Mouse (Mus musculus): ENCODE measurements at regions not wholly inside any gene's neighbourhood (a gene's known extent, or its start where the extent isn't known, plus 50 kb on each side); places are given as distances from the start of the nearest gene placed in this dataset.
"Not testable (repeated sequence)": the region's sequence is repeated elsewhere in the genome, so short reads cannot be mapped to it uniquely, and the experiment has no call there.

- not testable (repeated sequence) for DNase-seq (ENCODE audit: low read depth)
These were observed 531.4 kb upstream of the Olfr1507 start for GRCm38 (mm10) chr14:53026958-53027357.

GRCm38 (mm10) chr14:53020152-53020551 lies 524.6 kb upstream of the Olfr1507 start:
- not testable (repeated sequence) for DNase-seq (ENCODE audit: low read depth)

- DNase-seq (ENCODE audit: low read depth), result not testable (repeated sequence)
These were observed 512.2 kb upstream of the Olfr1507 start for GRCm38 (mm10) chr14:53007741-53008140.

- DNase-seq (ENCODE audit: low read depth), result not testable (repeated sequence)
These were observed 511.8 kb upstream of the Olfr1507 start for GRCm38 (mm10) chr14:53007323-53007722.

GRCm38 (mm10) chr14:53001289-53001688 lies 505.7 kb upstream of the Olfr1507 start:
- not testable (repeated sequence) for DNase-seq (ENCODE audit: low read depth)

GRCm38 (mm10) chr14:52992106-52992760 lies 496.7 kb upstream of the Olfr1507 start:
- DNase-seq (ENCODE audit: low read depth), result not testable (repeated sequence)

- DNase-seq (ENCODE audit: low read depth), result not testable (repeated sequence)
These were observed 495.7 kb upstream of the Olfr1507 start for GRCm38 (mm10) chr14:52991328-52991665.

- DNase-seq (ENCODE audit: low read depth), result not testable (repeated sequence)
These were observed 495.2 kb upstream of the Olfr1507 start for GRCm38 (mm10) chr14:52990569-52991327.

- DNase-seq (ENCODE audit: low read depth), result not testable (repeated sequence)
These were observed 494.4 kb upstream of the Olfr1507 start for GRCm38 (mm10) chr14:52989940-52990339.

- not testable (repeated sequence) for DNase-seq (ENCODE audit: low read depth)
These were observed 493.0 kb upstream of the Olfr1507 start for GRCm38 (mm10) chr14:52988563-52988962.

- not testable (repeated sequence) for DNase-seq (ENCODE audit: low read depth)
These were observed 476.9 kb upstream of the Olfr1507 start for GRCm38 (mm10) chr14:52972207-52973003.

GRCm38 (mm10) chr14:52962110-52962509 lies 466.6 kb upstream of the Olfr1507 start:
- not testable (repeated sequence) for DNase-seq (ENCODE audit: low read depth)

- not testable (repeated sequence) for DNase-seq (ENCODE audit: low read depth)
These were observed 461.0 kb upstream of the Olfr1507 start for GRCm38 (mm10) chr14:52956515-52956914.

- DNase-seq (ENCODE audit: low read depth), result not testable (repeated sequence)
These were observed 449.4 kb upstream of the Olfr1507 start for GRCm38 (mm10) chr14:52944925-52945324.

GRCm38 (mm10) chr14:52942438-52942837 lies 446.9 kb upstream of the Olfr1507 start:
- DNase-seq (ENCODE audit: low read depth), result not testable (repeated sequence)

- not testable (repeated sequence) for DNase-seq (ENCODE audit: low read depth)
These were observed 446.2 kb upstream of the Olfr1507 start for GRCm38 (mm10) chr14:52941747-52942146.

- not testable (repeated sequence) for DNase-seq (ENCODE audit: low read depth)
These were observed 424.6 kb upstream of the Olfr1507 start for GRCm38 (mm10) chr14:52920138-52920537.

- DNase-seq (ENCODE audit: low read depth), result not testable (repeated sequence)
These were observed 418.3 kb upstream of the Olfr1507 start for GRCm38 (mm10) chr14:52913814-52914213.

GRCm38 (mm10) chr14:52899629-52900028 lies 404.1 kb upstream of the Olfr1507 start:
- DNase-seq (ENCODE audit: low read depth), result not testable (repeated sequence)

GRCm38 (mm10) chr14:52898310-52898709 lies 402.8 kb upstream of the Olfr1507 start:
- not testable (repeated sequence) for DNase-seq (ENCODE audit: low read depth)

- DNase-seq (ENCODE audit: low read depth), result not testable (repeated sequence)
These were observed 384.4 kb upstream of the Olfr1507 start for GRCm38 (mm10) chr14:52879978-52880377.

GRCm38 (mm10) chr14:52863841-52864240 lies 368.3 kb upstream of the Olfr1507 start:
- DNase-seq (ENCODE audit: low read depth), result not testable (repeated sequence)

Measured in fibroblast of lung, adult 2 months (primary cell).